Mouse (Mus musculus) ovary, adult 2 months (tissue): Measurements from ENCODE around the gene Zbtb49. TPM values are rescaled to one million over a fixed set of nuclear protein-coding genes. Genes with fewer than 3 reads are reported as not detected.

Source experiments
- polyA plus RNA-seq: library from polyadenylated mRNA; depleted of rRNA; stranded (reverse); fragments of >200 nt; gene quantifications from 2 replicates; pipeline ENCODE4 v1.2.3, GENCODE M21; 2012; rRNA removed

Gene Zbtb49
- 22.6 and 23.1 TPM in 2 replicates for polyA plus RNA-seq

DNA sequence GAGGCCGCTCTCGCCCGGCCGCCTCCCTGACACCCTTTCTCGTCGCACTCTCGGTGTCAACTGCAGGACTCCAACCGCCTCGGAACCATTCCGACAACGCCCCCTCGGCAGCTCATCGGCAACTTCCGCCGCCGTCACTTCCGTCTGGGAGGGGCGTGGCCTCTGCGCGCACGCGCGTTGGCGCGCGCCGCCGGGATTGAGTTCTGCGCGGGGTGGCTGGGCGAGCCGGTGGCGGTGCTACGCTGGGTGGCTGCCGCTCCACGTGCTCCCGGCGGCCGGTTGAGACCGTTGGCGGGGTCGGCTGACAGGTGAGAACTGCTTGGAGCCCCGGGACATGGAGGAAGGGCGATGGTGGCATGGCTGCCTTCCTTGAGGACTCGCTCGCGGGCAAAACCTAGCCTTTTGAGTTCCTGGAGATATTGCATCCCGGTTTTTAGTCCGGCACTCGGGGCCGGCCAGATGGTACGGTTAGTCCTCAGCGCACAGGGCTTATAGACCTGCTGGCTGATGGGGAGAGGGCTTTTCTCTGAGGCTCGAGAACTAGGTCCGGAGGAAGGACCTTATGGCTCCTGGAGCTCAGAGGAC is at the start of gene Zbtb49, which contains the start of gene Lyar:
Zbtb49 (minus strand) TSS at position 130 of the 585 bp plus-strand sequence.
Lyar (plus strand) TSS at position 143 of the 585 bp plus-strand sequence.

GRCm38 (mm10) chr5:38260107-38260682 is 39.9 kb upstream of the Zbtb49 start, which contains the start of gene Tmem128:
Tmem128 (plus strand) TSS chr5:38260185.

DNA sequence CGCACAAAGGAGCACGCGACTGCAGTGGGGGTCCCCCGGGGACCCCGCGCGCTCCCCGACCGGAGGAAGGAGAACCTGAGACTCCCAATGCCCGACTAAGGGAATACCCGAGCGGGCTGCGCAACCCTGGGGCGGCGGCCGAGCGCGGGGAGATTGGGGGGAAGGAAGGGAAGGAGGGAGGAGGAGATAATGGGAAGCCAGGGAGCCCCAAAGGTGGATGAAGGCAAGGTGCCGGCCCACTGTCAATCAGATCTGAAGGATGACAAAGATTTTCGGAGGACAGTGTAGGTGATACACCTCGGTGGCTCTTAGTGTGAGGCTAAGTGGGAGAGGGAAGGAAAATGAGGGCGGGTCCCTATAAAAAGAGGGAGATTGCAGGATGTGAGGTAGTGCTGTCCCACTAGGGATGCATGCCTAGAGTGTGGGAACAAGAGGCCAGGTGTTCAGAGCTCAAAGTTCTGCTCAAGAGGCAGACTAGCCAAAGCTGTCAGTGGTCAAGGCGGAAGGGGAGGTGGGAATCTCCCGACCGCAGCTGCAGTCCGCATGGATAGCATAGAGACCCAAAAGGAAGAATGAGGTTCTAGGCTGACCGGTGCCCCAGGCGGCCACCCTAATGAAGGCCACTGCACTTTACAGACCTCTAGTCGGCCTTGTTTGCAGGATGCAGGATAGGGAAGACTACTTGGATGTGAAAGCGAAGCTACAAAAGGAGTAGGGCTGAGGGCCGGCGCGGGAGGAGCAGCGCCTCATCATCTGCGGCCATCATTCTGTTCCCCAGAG is 60.4 kb downstream of the Zbtb49 start, which contains the start of gene Nsg1:
Nsg1 (minus strand) TSS at position 274 of the 780 bp plus-strand sequence.

Other genes starting within 250 kb of the Zbtb49 start
- 24.2 and 26.4 TPM in 2 replicates for gene Stx18, start 181.7 kb downstream of the Zbtb49 start, polyA plus RNA-seq
- 29.7 and 30.0 TPM in 2 replicates for gene Nsg1, start 60.5 kb downstream of the Zbtb49 start, polyA plus RNA-seq
- gene Lyar, start within 50 bp of the Zbtb49 start, polyA plus RNA-seq = 1.9 and 3.1 TPM in 2 replicates
- 17.5 and 21.0 TPM in 2 replicates for gene Tmem128, start 39.7 kb upstream of the Zbtb49 start, polyA plus RNA-seq
- 0.29 and 0.94 TPM in 2 replicates for gene Otop1, start 55.5 kb upstream of the Zbtb49 start, polyA plus RNA-seq
- gene Drd5, start 98.9 kb upstream of the Zbtb49 start, polyA plus RNA-seq = not detected in 2 replicates